Mouse (Mus musculus): ENCODE results near the gene Cpeb1. TPM values are rescaled to one million over a fixed set of nuclear protein-coding genes. Genes with fewer than 3 reads are reported as not detected.
"Not testable (repeated sequence)": the region's sequence is repeated elsewhere in the genome, so short reads cannot be mapped to it uniquely, and the experiment has no call there.

Gene Cpeb1
- polyA plus RNA-seq (2015; fragmentation: Nextera tagmentation; extraction: Ambion mirVana), result 3.8 and 4.8 TPM in 2 replicates

- Histone ChIP-seq H3K4me2 (peak within 1 kb of the TSS; percentile 92), H3K9ac (peak within 1 kb of the TSS; percentile 68), H3K27me3 (peaks cover 73% of the 10 kb centered on the region), H3K4me1 (replicated peaks) (peaks cover 27% of the 10 kb centered on the region), H3K27ac (no peak within 1 kb of the TSS), H3K4me3 (peak within 1 kb of the TSS; percentile 57), H3K36me3 (peaks cover 9% of the 10 kb centered on the region), H3K9me3 (no peaks in the 10 kb centered on the region)
- ATAC-seq (ENCODE audit: low FRiP score), result peak; percentile 68
- under 1% methylated on average over 28 of the region's 28 CpGs for WGBS
Observed at GRCm38 (mm10) chr7:81455155-81455651, at the start of gene Cpeb1. TSS of gene Cpeb1 (minus strand) at chr7:81455465.

GRCm38 (mm10) chr7:81501050-81501449 lies 45.8 kb upstream of the Cpeb1 start:
- no peak for ATAC-seq (ENCODE audit: low FRiP score)
- Histone ChIP-seq H3K4me3 (no peak overlapping the region), H3K36me3 (no peaks in the 10 kb centered on the region), H3K4me2 (no peak overlapping the region), H3K9me3 (no peaks in the 10 kb centered on the region), H3K27me3 (no peaks in the 10 kb centered on the region; the same call in 1 of the 2 replicates), H3K9ac (no peak overlapping the region), H3K4me1 (replicated peaks) (no peaks in the 10 kb centered on the region), H3K27ac (no peak overlapping the region)
- 83% methylated on average over 2 of the region's 2 CpGs for WGBS

GRCm38 (mm10) chr7:81498181-81498580 lies 42.9 kb upstream of the Cpeb1 start, which contains the start of gene BC048679:
TSS of gene BC048679 (minus strand) at chr7:81498281.
- Histone ChIP-seq H3K27me3 (peaks cover 4% of the 10 kb centered on the region), H3K9me3 (no peaks in the 10 kb centered on the region)

GRCm38 (mm10) chr7:81497171-81497570 lies 41.9 kb upstream of the Cpeb1 start:
- Histone ChIP-seq H3K4me1 (replicated peaks) (peaks cover 8% of the 10 kb centered on the region), H3K27me3 (peaks cover 4% of the 10 kb centered on the region), H3K9ac (no peak overlapping the region), H3K36me3 (no peaks in the 10 kb centered on the region), H3K4me3 (no peak overlapping the region), H3K9me3 (no peaks in the 10 kb centered on the region), H3K27ac (no peak overlapping the region), H3K4me2 (no peak overlapping the region)
- no peak for ATAC-seq (ENCODE audit: low FRiP score)
- 10% methylated on average over 6 of the region's 6 CpGs for WGBS

More at GRCm38 (mm10) chr7:81498181-81498580, 42.9 kb upstream of the Cpeb1 start, which contains the start of gene BC048679:
- no peak for ATAC-seq (ENCODE audit: low FRiP score)
- no peak within 1 kb of the TSS for H3K27ac ChIP-seq
- no peaks in the 10 kb centered on the region; the same call in 1 of the 2 replicates for H3K4me1 ChIP-seq (replicated peaks)
- WGBS, result 71% methylated on average over 7 of the region's 7 CpGs
- H3K4me2 ChIP-seq, result no peak within 1 kb of the TSS
- H3K36me3 ChIP-seq, result no peaks in the 10 kb centered on the region
- no peak within 1 kb of the TSS for H3K9ac ChIP-seq
- no peak within 1 kb of the TSS for H3K4me3 ChIP-seq

GRCm38 (mm10) chr7:81493331-81494021 lies 38.2 kb upstream of the Cpeb1 start, which contains the start of gene Ap3b2:
TSS of gene Ap3b2 (minus strand) at chr7:81493925.
- under 1% methylated on average over 55 of the region's 57 CpGs for WGBS
- H3K4me3 ChIP-seq, result peak within 1 kb of the TSS; percentile 83
- H3K4me2 ChIP-seq, result peak within 1 kb of the TSS; percentile 63
- H3K4me1 ChIP-seq (replicated peaks), result peaks cover 28% of the 10 kb centered on the region
- peak; percentile 95 for ATAC-seq (ENCODE audit: low FRiP score)
- peak within 1 kb of the TSS; percentile 97 for H3K27ac ChIP-seq
- peak within 1 kb of the TSS; percentile 88 for H3K9ac ChIP-seq
- H3K9me3 ChIP-seq, result no peaks in the 10 kb centered on the region
- no peaks in the 10 kb centered on the region for H3K36me3 ChIP-seq
- H3K27me3 ChIP-seq, result peaks cover 4% of the 10 kb centered on the region

GRCm38 (mm10) chr7:81492628-81493027 lies 37.4 kb upstream of the Cpeb1 start:
- Histone ChIP-seq H3K4me2 (peak overlapping the region; percentile 63), H3K4me1 (replicated peaks) (peaks cover 28% of the 10 kb centered on the region), H3K9me3 (no peaks in the 10 kb centered on the region), H3K27me3 (peaks cover 4% of the 10 kb centered on the region; the same call in 1 of the 2 replicates), H3K9ac (peak overlapping the region; percentile 88), H3K36me3 (no peaks in the 10 kb centered on the region), H3K27ac (peak overlapping the region; percentile 97), H3K4me3 (peak overlapping the region; percentile 83)
- ATAC-seq (ENCODE audit: low FRiP score), result no peak
- WGBS, result 21% methylated on average over 9 of the region's 9 CpGs

- Histone ChIP-seq H3K4me1 (replicated peaks) (peaks cover 28% of the 10 kb centered on the region), H3K27ac (no peak overlapping the region), H3K4me3 (no peak overlapping the region), H3K27me3 (peaks cover under 1% of the 10 kb centered on the region; the same call in 1 of the 2 replicates), H3K9ac (peak overlapping the region; percentile 53; the same call in 1 of the 2 replicates), H3K4me2 (no peak overlapping the region), H3K9me3 (no peaks in the 10 kb centered on the region), H3K36me3 (peaks cover 3% of the 10 kb centered on the region; the same call in 1 of the 2 replicates)
- ATAC-seq (ENCODE audit: low FRiP score), result no peak
- WGBS, result 6% methylated on average over 9 of the region's 9 CpGs
Observed at GRCm38 (mm10) chr7:81489649-81490048, 34.4 kb upstream of the Cpeb1 start.

GRCm38 (mm10) chr7:81480800-81481199 lies 25.5 kb upstream of the Cpeb1 start:
- Histone ChIP-seq H3K4me1 (replicated peaks) (peaks cover 7% of the 10 kb centered on the region), H3K9me3 (no peaks in the 10 kb centered on the region), H3K36me3 (peaks cover 59% of the 10 kb centered on the region), H3K27me3 (peaks cover 26% of the 10 kb centered on the region), H3K27ac (no peak overlapping the region), H3K9ac (no peak overlapping the region), H3K4me3 (no peak overlapping the region), H3K4me2 (no peak overlapping the region)
- 2% methylated on average over 8 of the region's 8 CpGs for WGBS
- no peak for ATAC-seq (ENCODE audit: low FRiP score)

GRCm38 (mm10) chr7:81479531-81480090 lies 24.3 kb upstream of the Cpeb1 start:
- Histone ChIP-seq H3K4me1 (replicated peaks) (peaks cover 7% of the 10 kb centered on the region), H3K4me2 (no peak overlapping the region), H3K4me3 (no peak overlapping the region), H3K9ac (no peak overlapping the region), H3K27ac (no peak overlapping the region), H3K9me3 (no peaks in the 10 kb centered on the region), H3K36me3 (peaks cover 67% of the 10 kb centered on the region), H3K27me3 (peaks cover 26% of the 10 kb centered on the region)
- WGBS, result 75% methylated on average over 3 of the region's 3 CpGs
- no peak for ATAC-seq (ENCODE audit: low FRiP score)

GRCm38 (mm10) chr7:81478261-81478660 lies 23.0 kb upstream of the Cpeb1 start:
- Histone ChIP-seq H3K27me3 (peaks cover 26% of the 10 kb centered on the region), H3K36me3 (peaks cover 67% of the 10 kb centered on the region)
- ATAC-seq (ENCODE audit: low FRiP score); H3K27ac ChIP-seq; H3K4me3 ChIP-seq; H3K9ac ChIP-seq; H3K4me1 ChIP-seq (replicated peaks); H3K4me2 ChIP-seq; H3K9me3 ChIP-seq: not testable (repeated sequence)

- H3K4me3 ChIP-seq, result no peak overlapping the region
- peaks cover 26% of the 10 kb centered on the region for H3K27me3 ChIP-seq
- H3K4me2 ChIP-seq, result no peak overlapping the region
- ATAC-seq (ENCODE audit: low FRiP score), result 0 out of 2 replicates have a peak, but pooled peaks have one; percentile 44
- H3K36me3 ChIP-seq, result peaks cover 71% of the 10 kb centered on the region
- no peak overlapping the region for H3K27ac ChIP-seq
- 7% methylated on average over 24 of the region's 24 CpGs for WGBS
- H3K4me1 ChIP-seq (replicated peaks), result peaks cover 7% of the 10 kb centered on the region
- no peaks in the 10 kb centered on the region for H3K9me3 ChIP-seq
- no peak overlapping the region; the same call in 1 of the 2 replicates for H3K9ac ChIP-seq
Observed at GRCm38 (mm10) chr7:81476833-81477232, 21.6 kb upstream of the Cpeb1 start.

- no peak overlapping the region for H3K27ac ChIP-seq
- peaks cover 26% of the 10 kb centered on the region for H3K27me3 ChIP-seq
- no peak overlapping the region for H3K4me3 ChIP-seq
- 88% methylated on average over 3 of the region's 3 CpGs for WGBS
- no peak overlapping the region for H3K9ac ChIP-seq
- peaks cover 87% of the 10 kb centered on the region for H3K36me3 ChIP-seq
- H3K4me2 ChIP-seq, result no peak overlapping the region
- H3K9me3 ChIP-seq, result no peaks in the 10 kb centered on the region
- no peak for ATAC-seq (ENCODE audit: low FRiP score)
- peaks cover under 1% of the 10 kb centered on the region; the same call in 1 of the 2 replicates for H3K4me1 ChIP-seq (replicated peaks)
Observed at GRCm38 (mm10) chr7:81475221-81475620, 20.0 kb upstream of the Cpeb1 start.
